Mouse (Mus musculus): ENCODE measurements around the gene Chrnb2. TPM values are rescaled to one million over a fixed set of nuclear protein-coding genes. Genes with fewer than 3 reads are reported as not detected.

Gene Chrnb2
- polyA plus RNA-seq, 1 experiment from 2014 or later, result 29.5 TPM

DNA sequence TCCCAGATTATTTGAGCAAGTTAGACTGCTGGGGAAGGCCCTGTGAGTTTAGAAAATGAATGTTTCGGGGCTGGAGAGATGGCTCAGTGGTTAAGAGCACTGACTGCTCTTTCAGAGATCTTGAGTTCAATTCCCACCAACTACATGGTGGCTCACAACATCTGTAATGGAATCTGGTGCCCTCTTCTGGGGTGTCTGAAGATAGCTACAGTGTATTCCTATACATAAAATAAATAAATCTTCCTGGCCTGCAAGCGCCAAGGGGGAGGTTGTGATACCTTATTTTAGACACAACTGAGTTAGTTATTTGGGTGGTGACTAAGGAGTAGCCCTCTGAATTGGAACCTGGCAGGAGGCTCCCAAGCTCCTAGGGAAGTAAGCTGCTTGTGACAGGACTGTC, 35.6 kb downstream of the Chrnb2 start:
- Histone ChIP-seq H3K9me3 (ENCODE audit: control insufficient read depth, low read length) (no peaks in the 10 kb centered on the region), H3K4me3 (replicated peaks; ENCODE audit: low read length) (no peak overlapping the region), H3K27ac (ENCODE audit: low read length) (no peak overlapping the region), H3K9ac (replicated peaks; ENCODE audit: low read depth, low read length) (no peak overlapping the region), H3K36me3 (ENCODE audit: control insufficient read depth, insufficient read depth) (no peaks in the 10 kb centered on the region), H3K4me1 (replicated peaks; ENCODE audit: control insufficient read depth, insufficient read depth, low read length) (peaks cover 17% of the 10 kb centered on the region), H3K4me2 (ENCODE audit: low read length) (no peak overlapping the region), H3K27me3 (replicated peaks; ENCODE audit: control insufficient read depth, insufficient read depth, low read length) (no peaks in the 10 kb centered on the region)
- 83% methylated on average over 2 of the region's 2 CpGs for WGBS
- ATAC-seq, result no peak

DNA sequence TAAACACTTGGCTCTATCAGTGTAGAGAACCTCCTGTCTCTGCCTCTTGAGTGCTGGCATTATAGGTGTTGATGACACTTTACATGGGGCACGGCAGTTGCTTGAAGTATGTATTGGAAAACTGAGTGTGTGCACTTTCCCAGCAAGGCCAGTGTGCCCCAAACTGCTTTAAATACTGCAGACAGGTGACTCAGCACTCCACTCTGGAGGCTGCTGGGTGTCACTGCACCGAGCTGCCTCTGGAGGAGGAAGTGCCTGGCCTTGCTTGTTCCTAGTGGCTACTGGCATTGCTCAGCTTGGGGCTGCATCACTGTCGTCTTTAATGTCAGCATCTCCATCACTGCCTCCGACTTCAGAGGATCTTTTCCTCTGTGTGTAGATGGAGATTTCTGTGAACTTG, 37.4 kb downstream of the Chrnb2 start:
- WGBS, result 14% methylated on average over 4 of the region's 4 CpGs
- ATAC-seq, result no peak
- no peaks in the 10 kb centered on the region for H3K36me3 ChIP-seq (ENCODE audit: control insufficient read depth, insufficient read depth)

DNA sequence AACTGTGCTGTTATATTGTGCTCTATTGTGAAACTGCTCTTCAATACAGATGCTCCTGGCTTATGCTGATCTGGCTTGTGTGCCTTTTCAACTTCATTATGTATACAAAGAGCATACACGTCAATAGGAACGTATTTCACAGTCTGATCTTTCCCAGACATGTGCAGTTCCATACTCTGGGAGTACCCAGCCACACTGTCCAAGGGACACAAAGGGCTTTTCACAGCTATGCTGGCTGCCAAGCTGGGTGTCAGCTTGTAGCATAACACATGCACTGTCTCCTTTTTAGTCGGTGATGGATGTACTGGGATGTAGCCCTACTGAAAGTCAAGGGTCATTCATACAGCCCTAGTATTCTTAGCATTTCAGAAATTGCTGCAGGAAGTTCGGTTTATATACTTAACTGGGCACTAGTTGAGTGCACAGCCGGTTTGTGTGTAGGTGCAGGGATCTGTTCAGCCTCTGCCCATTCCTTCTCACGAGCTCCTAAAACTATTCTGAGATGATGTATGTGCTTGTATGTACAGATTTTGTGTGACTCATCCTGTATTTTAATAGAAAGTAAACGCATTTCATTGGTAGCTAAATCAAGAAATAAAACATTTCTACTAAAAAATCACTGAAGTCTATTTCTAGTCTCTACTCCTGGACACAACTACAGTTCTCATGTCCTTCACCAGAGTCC, 40.9 kb downstream of the Chrnb2 start:
- WGBS, result 59% methylated on average over 7 of the region's 7 CpGs
- peak; percentile 50; the same call in 1 of the 2 replicates for ATAC-seq
- H3K4me3 ChIP-seq (replicated peaks; ENCODE audit: low read length), result no peak overlapping the region
- H3K9me3 ChIP-seq (ENCODE audit: control insufficient read depth, low read length), result no peaks in the 10 kb centered on the region
- H3K9ac ChIP-seq (replicated peaks; ENCODE audit: low read depth, low read length), result no peak overlapping the region
- H3K27ac ChIP-seq (ENCODE audit: low read length), result no peak overlapping the region
- no peaks in the 10 kb centered on the region for H3K36me3 ChIP-seq (ENCODE audit: control insufficient read depth, insufficient read depth)
- H3K4me2 ChIP-seq (ENCODE audit: low read length), result no peak overlapping the region
- peaks cover 5% of the 10 kb centered on the region; the same call in 1 of the 2 replicates for H3K4me1 ChIP-seq (replicated peaks; ENCODE audit: control insufficient read depth, insufficient read depth, low read length)
- H3K27me3 ChIP-seq (replicated peaks; ENCODE audit: control insufficient read depth, insufficient read depth, low read length), result no peaks in the 10 kb centered on the region

More for the DNA sequence above, 37.4 kb downstream of the Chrnb2 start:
- Histone ChIP-seq H3K27ac (ENCODE audit: low read length) (no peak overlapping the region), H3K4me1 (replicated peaks; ENCODE audit: control insufficient read depth, insufficient read depth, low read length) (peaks cover 21% of the 10 kb centered on the region), H3K27me3 (replicated peaks; ENCODE audit: control insufficient read depth, insufficient read depth, low read length) (no peaks in the 10 kb centered on the region), H3K9ac (replicated peaks; ENCODE audit: low read depth, low read length) (no peak overlapping the region), H3K9me3 (ENCODE audit: control insufficient read depth, low read length) (no peaks in the 10 kb centered on the region), H3K4me2 (ENCODE audit: low read length) (no peak overlapping the region), H3K4me3 (replicated peaks; ENCODE audit: low read length) (no peak overlapping the region)

DNA sequence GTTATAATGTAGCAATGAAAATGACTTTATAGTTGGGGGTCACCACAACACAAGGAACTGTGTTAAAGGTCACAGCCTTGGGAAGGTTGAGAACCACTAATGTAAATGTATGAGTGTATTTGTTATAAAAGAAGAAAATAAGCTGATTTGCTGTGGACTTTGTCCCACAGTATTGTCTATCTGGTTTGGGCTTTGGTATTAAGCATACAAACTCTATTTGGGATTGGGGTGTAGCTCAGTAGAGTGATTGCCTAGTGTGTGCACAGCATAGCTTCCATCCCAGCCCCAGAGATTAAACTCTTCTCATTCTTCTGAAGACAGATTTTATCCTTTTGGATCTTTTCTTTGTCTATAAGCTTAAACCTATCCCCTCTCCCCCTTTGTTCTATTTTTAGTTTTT, 42.4 kb downstream of the Chrnb2 start:
- no peaks in the 10 kb centered on the region for H3K27me3 ChIP-seq (replicated peaks; ENCODE audit: control insufficient read depth, insufficient read depth, low read length)
- peaks cover 5% of the 10 kb centered on the region; the same call in 1 of the 2 replicates for H3K4me1 ChIP-seq (replicated peaks; ENCODE audit: control insufficient read depth, insufficient read depth, low read length)
- H3K27ac ChIP-seq (ENCODE audit: low read length), result no peak overlapping the region
- no peaks in the 10 kb centered on the region for H3K36me3 ChIP-seq (ENCODE audit: control insufficient read depth, insufficient read depth)
- H3K9ac ChIP-seq (replicated peaks; ENCODE audit: low read depth, low read length), result no peak overlapping the region
- no peak overlapping the region for H3K4me2 ChIP-seq (ENCODE audit: low read length)
- H3K4me3 ChIP-seq (replicated peaks; ENCODE audit: low read length), result no peak overlapping the region
- H3K9me3 ChIP-seq (ENCODE audit: control insufficient read depth, low read length), result no peaks in the 10 kb centered on the region
- no peak for ATAC-seq

DNA sequence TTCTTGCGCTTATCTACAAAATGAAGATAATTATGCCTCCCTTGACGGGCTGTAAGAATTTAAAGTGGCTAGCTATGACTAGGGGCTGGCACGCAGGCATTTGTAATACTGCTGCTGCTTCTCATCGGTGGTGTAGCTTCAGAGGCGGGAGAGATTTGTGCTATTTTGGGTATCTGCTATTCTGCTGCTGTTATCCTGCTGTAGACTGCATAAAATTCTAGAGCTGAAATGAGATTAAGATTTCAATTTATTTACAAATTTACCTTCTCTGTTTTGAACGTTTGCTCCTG, 48.5 kb downstream of the Chrnb2 start:
- Histone ChIP-seq H3K27ac (ENCODE audit: low read length) (peak overlapping the region; percentile 94; the same call in 1 of the 2 replicates), H3K9me3 (ENCODE audit: control insufficient read depth, low read length) (no peaks in the 10 kb centered on the region), H3K27me3 (replicated peaks; ENCODE audit: control insufficient read depth, insufficient read depth, low read length) (no peaks in the 10 kb centered on the region), H3K4me1 (replicated peaks; ENCODE audit: control insufficient read depth, insufficient read depth, low read length) (peaks cover 19% of the 10 kb centered on the region), H3K9ac (replicated peaks; ENCODE audit: low read depth, low read length) (peak overlapping the region; percentile 90), H3K36me3 (ENCODE audit: control insufficient read depth, insufficient read depth) (no peaks in the 10 kb centered on the region), H3K4me3 (replicated peaks; ENCODE audit: low read length) (peak overlapping the region; percentile 86), H3K4me2 (ENCODE audit: low read length) (peak overlapping the region; percentile 83)
- 26% methylated on average over 6 of the region's 6 CpGs for WGBS
- ATAC-seq, result no peak

DNA sequence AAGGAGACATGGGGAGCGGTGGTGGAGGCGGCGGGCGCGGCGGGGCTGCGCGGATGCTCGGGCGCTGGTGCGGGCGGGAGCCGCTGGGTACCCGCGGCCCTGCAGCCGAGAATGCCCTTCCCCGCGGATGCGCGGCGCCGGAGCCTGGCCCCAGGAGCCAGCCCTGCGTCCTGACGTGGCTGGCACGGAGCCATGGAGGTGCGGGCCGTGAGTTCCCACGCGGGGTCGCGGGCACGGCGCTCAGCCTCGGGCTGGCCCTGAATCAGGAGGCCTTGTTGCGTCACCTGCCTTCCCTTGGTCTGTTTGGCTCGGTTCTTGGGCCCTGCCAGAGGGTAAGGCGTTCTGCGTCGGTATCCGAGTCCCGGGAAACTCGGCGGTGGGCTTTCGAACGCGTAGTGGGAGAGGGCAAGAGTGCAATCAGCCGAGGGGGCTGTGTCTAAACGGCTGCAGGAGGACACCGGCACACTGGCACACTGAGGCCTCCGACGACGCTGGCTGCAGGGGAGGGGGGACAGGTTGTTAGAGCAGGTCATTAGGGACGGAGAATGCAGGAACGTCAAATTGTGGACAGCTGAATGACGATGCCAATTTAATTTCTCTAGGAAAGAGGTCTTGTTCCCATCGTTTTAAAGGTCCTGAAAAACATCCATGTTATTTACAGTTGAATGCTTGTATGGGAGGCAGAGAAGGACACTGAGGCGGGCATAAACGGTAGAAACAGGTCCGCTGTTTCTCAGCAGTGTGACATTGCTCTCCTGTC, 49.0 kb downstream of the Chrnb2 start:
- H3K9me3 ChIP-seq (ENCODE audit: control insufficient read depth, low read length), result no peaks in the 10 kb centered on the region
- WGBS, result 1% methylated on average over 55 of the region's 59 CpGs
- no peaks in the 10 kb centered on the region for H3K36me3 ChIP-seq (ENCODE audit: control insufficient read depth, insufficient read depth)
- peak overlapping the region; percentile 94 for H3K27ac ChIP-seq (ENCODE audit: low read length)
- H3K9ac ChIP-seq (replicated peaks; ENCODE audit: low read depth, low read length), result peak overlapping the region; percentile 90
- H3K4me1 ChIP-seq (replicated peaks; ENCODE audit: control insufficient read depth, insufficient read depth, low read length), result peaks cover 19% of the 10 kb centered on the region
- ATAC-seq, result peak; percentile 71
- H3K4me3 ChIP-seq (replicated peaks; ENCODE audit: low read length), result peak overlapping the region; percentile 86
- H3K27me3 ChIP-seq (replicated peaks; ENCODE audit: control insufficient read depth, insufficient read depth, low read length), result no peaks in the 10 kb centered on the region
- peak overlapping the region; percentile 83 for H3K4me2 ChIP-seq (ENCODE audit: low read length)

DNA sequence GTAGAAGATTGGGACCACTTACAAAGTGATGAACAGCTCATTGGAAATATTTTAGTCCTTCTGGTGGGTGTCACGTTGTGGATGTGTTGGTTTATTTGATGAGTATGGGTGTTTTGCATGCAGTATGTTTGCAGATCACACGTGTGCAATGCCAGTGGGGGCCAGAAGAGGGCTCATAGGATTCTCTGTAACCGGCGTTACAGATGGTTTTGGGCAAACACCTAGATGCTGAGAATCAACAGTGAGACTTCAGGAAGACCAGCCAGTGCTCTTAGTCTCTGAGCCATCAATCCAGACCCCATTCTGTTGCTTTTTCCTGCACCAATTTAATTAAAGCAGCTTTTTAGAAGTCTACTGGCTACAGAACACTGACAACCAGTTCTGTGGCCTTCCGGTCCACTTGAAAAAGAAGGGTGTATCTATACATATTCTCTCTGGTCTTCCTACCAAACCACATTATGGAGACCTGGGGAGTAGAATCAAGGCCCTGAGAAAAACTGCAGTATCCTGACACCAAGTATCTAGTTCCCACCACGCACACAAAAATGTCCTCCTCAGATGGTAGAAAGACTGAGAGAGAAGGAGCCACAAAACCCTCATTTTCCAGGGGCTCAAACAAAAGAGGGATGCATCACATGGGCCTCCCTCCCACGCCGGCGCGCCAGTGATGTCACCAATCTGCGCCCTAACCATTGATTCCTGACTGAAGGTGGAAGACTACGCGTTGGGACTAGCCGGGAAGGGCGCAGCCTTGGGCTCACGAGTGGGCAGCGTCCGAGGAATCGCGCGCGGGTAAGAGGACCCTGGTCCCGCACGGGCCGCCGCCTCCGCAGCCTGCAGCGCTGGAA, 49.8 kb downstream of the Chrnb2 start, which contains the start of gene Adar:
Adar (plus strand) TSS at position 664 of the 848 bp plus-strand sequence.
- H3K9ac ChIP-seq (replicated peaks; ENCODE audit: low read depth, low read length), result peak within 1 kb of the TSS; percentile 90
- H3K36me3 ChIP-seq (ENCODE audit: control insufficient read depth, insufficient read depth), result no peaks in the 10 kb centered on the region
- WGBS, result 5% methylated on average over 27 of the region's 28 CpGs
- no peaks in the 10 kb centered on the region for H3K27me3 ChIP-seq (replicated peaks; ENCODE audit: control insufficient read depth, insufficient read depth, low read length)
- no peaks in the 10 kb centered on the region for H3K9me3 ChIP-seq (ENCODE audit: control insufficient read depth, low read length)
- H3K4me3 ChIP-seq (replicated peaks; ENCODE audit: low read length), result peak within 1 kb of the TSS; percentile 86
- peaks cover 19% of the 10 kb centered on the region for H3K4me1 ChIP-seq (replicated peaks; ENCODE audit: control insufficient read depth, insufficient read depth, low read length)
- peak within 1 kb of the TSS; percentile 83 for H3K4me2 ChIP-seq (ENCODE audit: low read length)
- ATAC-seq, result peak; percentile 88
- peak within 1 kb of the TSS; percentile 94 for H3K27ac ChIP-seq (ENCODE audit: low read length)

DNA sequence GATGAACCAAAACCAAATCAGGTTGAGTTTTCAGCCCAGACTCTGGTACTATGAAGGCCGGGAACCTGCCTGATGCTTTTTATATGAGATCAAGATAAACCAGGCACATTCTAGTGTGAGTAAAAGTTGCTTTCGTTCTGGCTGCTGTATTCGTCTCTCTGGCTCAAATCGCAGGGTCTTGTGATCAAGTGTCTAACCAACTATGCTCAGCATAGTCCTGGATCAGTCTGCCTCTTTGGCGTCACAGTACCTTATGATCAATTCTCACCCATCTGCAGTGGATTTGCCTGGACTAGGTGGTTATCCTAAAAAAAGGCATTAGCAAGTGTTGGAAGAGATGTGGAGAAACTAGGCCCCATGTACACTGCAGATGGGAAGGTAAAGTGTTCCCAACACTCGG, 60.4 kb downstream of the Chrnb2 start:
- H3K4me1 ChIP-seq (replicated peaks; ENCODE audit: control insufficient read depth, insufficient read depth, low read length), result no peaks in the 10 kb centered on the region

DNA sequence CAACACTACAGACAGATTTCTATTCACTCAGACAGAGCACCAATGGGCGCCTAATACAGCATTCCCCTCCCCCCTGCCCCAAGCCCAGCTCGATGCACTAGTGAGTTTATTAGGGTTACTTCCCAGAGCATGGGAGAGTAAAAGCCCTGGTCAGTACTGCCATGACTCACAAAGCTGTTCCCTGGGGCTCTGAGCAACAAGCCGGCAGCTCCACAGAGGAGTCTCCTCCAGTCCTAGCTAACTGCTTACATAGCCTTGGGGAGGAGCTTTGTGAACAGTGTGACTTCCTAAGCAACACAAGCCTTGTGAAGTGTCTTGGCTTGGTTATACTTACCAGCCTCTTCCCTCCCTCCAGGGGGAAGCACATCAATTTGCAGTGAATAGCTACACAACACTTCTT, 60.8 kb downstream of the Chrnb2 start:
- no peaks in the 10 kb centered on the region for H3K36me3 ChIP-seq (ENCODE audit: control insufficient read depth, insufficient read depth)
- no peak overlapping the region for H3K27ac ChIP-seq (ENCODE audit: low read length)
- WGBS, result 53% methylated on average over 3 of the region's 3 CpGs
- H3K4me2 ChIP-seq (ENCODE audit: low read length), result no peak overlapping the region
- H3K4me3 ChIP-seq (replicated peaks; ENCODE audit: low read length), result no peak overlapping the region
- no peaks in the 10 kb centered on the region for H3K9me3 ChIP-seq (ENCODE audit: control insufficient read depth, low read length)
- no peaks in the 10 kb centered on the region for H3K27me3 ChIP-seq (replicated peaks; ENCODE audit: control insufficient read depth, insufficient read depth, low read length)
- ATAC-seq, result no peak
- no peaks in the 10 kb centered on the region for H3K4me1 ChIP-seq (replicated peaks; ENCODE audit: control insufficient read depth, insufficient read depth, low read length)
- no peak overlapping the region for H3K9ac ChIP-seq (replicated peaks; ENCODE audit: low read depth, low read length)

More for the DNA sequence above, 60.4 kb downstream of the Chrnb2 start:
- WGBS, result 77% methylated on average over 6 of the region's 6 CpGs
- Histone ChIP-seq H3K27ac (ENCODE audit: low read length) (no peak overlapping the region), H3K27me3 (replicated peaks; ENCODE audit: control insufficient read depth, insufficient read depth, low read length) (no peaks in the 10 kb centered on the region), H3K36me3 (ENCODE audit: control insufficient read depth, insufficient read depth) (no peaks in the 10 kb centered on the region), H3K9me3 (ENCODE audit: control insufficient read depth, low read length) (no peaks in the 10 kb centered on the region), H3K4me2 (ENCODE audit: low read length) (no peak overlapping the region), H3K9ac (replicated peaks; ENCODE audit: low read depth, low read length) (no peak overlapping the region), H3K4me3 (replicated peaks; ENCODE audit: low read length) (no peak overlapping the region)
- no peak for ATAC-seq

Measured in forebrain, embryonic 16.5 days (tissue).